Comparison of ENCODE assay signal across 17 mouse cellular contexts in genomic region chr10:44400119-44400518, GRCm38 (mm10).
A peak's percentile ranks its signal among the peaks of the same experiment; 100 is the strongest.
DNase-seq lines count a peak whose midpoint lies in the region; ATAC-seq lines count a peak whose summit lies in the region.
"Had no signal": no experiment of that assay in that cellular context is flagged by ENCODE, and none has a peak within 500 bp of the region (broad histone marks: within the 10 kb centered on the region; RNA-seq: fewer than 3 reads in every experiment).

No protein-coding gene starts in this region.

- DNase-seq in cerebellum, postnatal 25 days = no peak
- DNase-seq in left cerebral cortex, adult 11 months (ENCODE audit: low spot score) = no peak
- DNase-seq: adrenal gland, postnatal 14 days; cerebellum, adult 18-20 months; cerebellum, postnatal 10 days; forebrain, postnatal 0 days; gastrocnemius, postnatal 25 days; heart, adult 11 months; heart, postnatal 10 days; heart, postnatal 4 days had no signal

- ATAC-seq in CD4-positive, CD25-positive, alpha-beta regulatory T cell, adult 4 months = peak; percentile 13
- peak; percentile 84 for ATAC-seq in common myeloid progenitor, adult 5-6 weeks (replicated peaks; ENCODE audit: low read depth, poor library complexity, severe bottlenecking)
- ATAC-seq in inflammation-experienced regulatory T-cells, adult 6 months = peak; percentile 19
- peak; percentile 38; the same call in 1 of the 2 replicates for ATAC-seq in monocyte, adult 5-6 weeks (replicated peaks; ENCODE audit: insufficient number of reproducible peaks, low FRiP score, low TSS enrichment, poor library complexity, severe bottlenecking)
- no peak for ATAC-seq in erythroid progenitor cell, adult 5-6 weeks (replicated peaks; ENCODE audit: low FRiP score, poor library complexity, severe bottlenecking)
- ATAC-seq: forebrain, postnatal 0 days; hindbrain, postnatal 0 days; intestine, embryonic 16.5 days had no signal
